Mouse (Mus musculus) right cerebral cortex, adult 2 months (tissue): ENCODE data around the gene Mkrn2.
A peak's percentile ranks its signal among the peaks of the same experiment; 100 is the strongest.

ENCODE experiments used
- DNase-seq, 2 experiments: peaks; one replicate each; pipeline ENCODE4 v3.0.0; 2021 to 2022; ENCODE audit warnings: low spot score in 2 of 2

Mkrn2 gene

GRCm38 (mm10) chr6:115601715-115602523, at the start of gene Mkrn2:
Gene Mkrn2, plus strand, starts transcription at chr6:115601902.
- DNase-seq: peak; percentile 70 to 84

GRCm38 (mm10) chr6:115555485-115555884, 46.2 kb upstream of the Mkrn2 start:
- no peak for DNase-seq

DNA sequence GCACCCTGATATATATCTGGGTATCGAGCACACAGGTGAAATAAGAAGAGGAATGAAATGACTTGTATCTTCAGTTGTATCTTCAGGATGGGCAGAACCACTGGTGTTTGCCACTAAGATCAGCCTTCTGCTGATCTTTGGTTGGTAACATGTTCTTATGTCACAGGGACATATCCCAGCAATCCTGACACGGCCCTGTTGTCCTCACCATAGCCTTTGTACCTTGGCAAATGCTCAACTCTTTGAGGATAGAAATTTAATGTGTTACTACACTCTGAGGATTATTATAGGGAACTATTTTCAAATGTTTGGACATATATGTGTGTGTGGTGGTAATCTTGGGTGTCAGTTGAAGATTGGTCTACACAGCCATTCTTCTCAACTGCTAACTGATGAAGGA, 43.5 kb upstream of the Mkrn2 start:
- DNase-seq: no peak

DNA sequence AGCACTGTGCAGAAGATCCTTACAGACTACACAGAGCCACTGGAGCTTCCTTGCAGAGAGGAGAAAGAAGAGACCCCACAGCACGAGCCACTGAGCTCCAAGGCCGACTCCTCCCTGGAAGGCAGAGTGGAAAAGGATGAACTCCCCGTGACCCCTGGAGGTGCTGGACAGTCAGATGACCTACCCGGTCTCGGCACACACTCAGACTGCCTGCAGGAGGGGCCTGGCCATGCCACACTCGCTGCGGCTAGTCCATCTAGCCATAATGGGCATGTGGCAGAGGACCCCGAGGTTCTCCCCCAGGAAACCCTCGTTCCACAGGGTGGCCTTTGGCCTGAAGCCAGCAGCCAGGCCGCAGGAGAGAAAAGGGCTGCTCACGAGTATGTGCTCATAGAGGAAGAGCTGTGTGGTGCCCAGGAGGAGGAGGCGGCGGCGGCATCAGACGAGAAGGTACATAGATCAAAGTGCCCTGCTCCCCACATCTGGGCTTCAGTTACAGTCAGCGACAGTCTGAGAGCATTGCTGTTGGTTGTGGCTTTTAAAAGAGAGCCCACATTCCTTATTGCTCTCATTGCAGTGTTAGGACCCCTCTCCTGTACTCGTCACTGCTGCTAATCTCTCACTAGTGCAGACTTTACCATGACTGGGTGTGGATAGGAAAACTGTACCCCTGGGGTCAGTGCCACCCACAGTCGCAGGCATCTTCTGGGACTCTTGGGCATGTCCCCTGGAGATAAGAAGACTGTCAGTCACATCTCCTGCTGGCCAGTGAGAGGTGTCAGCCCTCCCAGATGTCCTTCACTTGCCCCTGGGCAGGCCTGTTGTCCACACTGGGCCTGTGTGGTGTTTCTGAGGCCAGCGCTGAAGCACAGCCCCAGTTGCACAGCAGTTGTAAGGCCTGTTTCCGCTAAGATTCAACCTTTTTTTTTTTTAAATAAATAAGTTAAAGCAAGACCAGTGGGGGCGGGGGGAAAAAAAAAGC, 41.8 kb upstream of the Mkrn2 start:
- DNase-seq: no peak

- no peak for DNase-seq
These were observed 36.1 kb upstream of the Mkrn2 start for GRCm38 (mm10) chr6:115565479-115566045.

GRCm38 (mm10) chr6:115574171-115574570, 27.5 kb upstream of the Mkrn2 start:
- no peak for DNase-seq

- no peak for DNase-seq
These were observed 24.3 kb upstream of the Mkrn2 start for GRCm38 (mm10) chr6:115577407-115577806.

DNA sequence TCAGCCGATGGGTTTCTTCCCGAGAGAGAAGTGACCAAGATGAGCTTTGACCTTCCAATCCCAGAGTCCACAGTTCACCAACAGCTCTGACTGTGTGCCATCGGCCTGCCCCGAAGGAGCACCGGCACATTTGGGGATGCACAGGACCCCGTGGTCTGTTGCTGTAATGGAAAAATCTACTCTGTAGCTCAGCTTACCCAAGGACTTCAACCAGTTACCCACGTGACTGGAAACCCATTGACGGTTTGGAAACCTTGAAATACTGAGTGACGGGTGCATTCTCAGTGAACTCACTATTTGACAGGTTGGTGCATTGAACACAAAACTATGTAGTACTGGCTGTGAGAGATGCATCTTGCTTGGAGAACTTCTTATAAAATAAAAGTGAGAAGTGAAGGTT, 23.8 kb upstream of the Mkrn2 start:
- no peak for DNase-seq

- no peak for DNase-seq
These were observed 20.9 kb upstream of the Mkrn2 start for GRCm38 (mm10) chr6:115580810-115581209.

- no peak for DNase-seq
These were observed 19.2 kb upstream of the Mkrn2 start for GRCm38 (mm10) chr6:115582328-115583115.

GRCm38 (mm10) chr6:115583430-115584125, 18.1 kb upstream of the Mkrn2 start:
- DNase-seq: no peak

GRCm38 (mm10) chr6:115584176-115584575, 17.5 kb upstream of the Mkrn2 start:
- DNase-seq: no peak

DNA sequence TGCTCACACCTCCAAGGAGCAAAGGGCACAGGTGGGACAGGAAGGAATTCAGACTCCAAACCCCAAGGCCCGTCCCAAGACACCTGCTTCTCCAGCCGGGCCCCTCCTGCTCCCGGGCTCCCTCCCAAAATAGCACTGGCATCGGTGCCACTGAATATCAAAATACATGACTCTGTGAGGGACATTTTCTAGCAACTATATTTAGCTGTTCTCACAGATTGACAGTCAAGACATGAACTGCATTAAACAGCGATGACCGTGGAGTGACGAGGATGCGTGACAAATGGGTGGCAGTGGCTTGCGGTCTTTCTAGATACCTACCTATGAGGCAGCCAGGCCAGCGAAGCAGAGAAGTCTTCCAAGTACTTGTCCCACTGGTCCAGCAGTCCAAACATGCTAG, 15.4 kb upstream of the Mkrn2 start:
- DNase-seq: no peak

- DNase-seq: no peak
These were observed 9.9 kb upstream of the Mkrn2 start for GRCm38 (mm10) chr6:115591692-115592359.

DNA sequence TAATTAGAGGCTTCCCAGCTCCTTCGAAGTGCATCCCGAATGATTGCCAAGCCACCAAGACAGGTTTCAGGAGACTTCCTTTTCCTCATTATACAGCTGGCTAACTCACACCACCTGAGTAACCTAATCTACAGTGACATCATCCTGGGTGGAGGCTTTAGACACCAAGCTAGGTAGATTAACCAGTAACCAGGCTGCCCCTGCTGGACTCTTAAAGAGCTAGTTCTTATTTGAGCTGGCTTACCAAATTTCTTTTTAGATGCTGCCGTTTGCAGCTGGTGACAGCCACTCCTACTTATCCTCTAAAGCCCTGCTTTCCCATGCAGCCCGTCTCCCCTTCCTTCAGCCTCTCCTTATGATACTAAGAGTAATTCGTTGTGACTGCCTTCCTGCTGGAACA, 9.2 kb upstream of the Mkrn2 start, which contains the start of gene Mkrn2os:
Gene Mkrn2os (minus strand): TSS at position 119 of the 400 bp plus-strand sequence.
- no peak for DNase-seq

DNA sequence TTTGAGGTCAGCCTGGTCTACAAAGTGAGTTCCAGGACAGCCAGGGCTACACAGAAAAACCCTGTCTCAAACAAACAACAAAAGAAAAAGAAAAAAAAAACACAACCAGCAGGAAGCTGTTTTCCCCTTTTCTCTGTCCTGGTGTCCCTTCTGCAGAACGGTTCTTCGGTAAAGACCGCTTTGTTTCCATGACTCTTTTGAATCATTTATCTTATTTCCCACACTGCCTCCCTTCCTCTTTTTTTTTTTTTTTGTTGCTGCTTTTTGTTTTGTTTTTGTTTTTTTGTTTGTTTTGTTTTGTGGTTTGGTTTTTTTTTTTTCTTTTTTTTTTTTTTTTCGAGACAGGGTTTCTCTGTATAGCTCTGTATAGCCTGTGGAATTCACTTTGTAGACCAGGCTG, 8.4 kb upstream of the Mkrn2 start:
- DNase-seq: no peak

- no peak for DNase-seq
These were observed 7.2 kb upstream of the Mkrn2 start for GRCm38 (mm10) chr6:115594463-115594862.

DNA sequence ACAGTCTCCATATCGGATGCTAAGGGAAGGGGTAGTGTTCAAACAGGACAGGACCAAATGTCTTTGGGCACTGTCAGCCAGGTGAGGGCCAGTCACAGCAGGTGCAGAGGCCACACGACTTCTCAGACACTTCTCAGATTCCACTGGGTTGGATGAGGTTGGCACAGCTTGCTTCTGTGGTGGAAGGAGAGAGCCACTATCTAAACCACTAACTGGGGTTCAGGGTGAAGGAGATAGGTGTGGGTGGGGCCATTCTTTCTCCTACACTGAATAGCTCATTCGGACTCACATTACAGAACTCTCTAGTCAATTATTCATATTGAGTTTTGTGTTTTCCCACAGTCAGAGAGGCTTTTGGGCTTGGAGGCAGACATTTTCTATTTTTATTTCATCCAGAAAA, 6.0 kb upstream of the Mkrn2 start:
- no peak for DNase-seq

DNA sequence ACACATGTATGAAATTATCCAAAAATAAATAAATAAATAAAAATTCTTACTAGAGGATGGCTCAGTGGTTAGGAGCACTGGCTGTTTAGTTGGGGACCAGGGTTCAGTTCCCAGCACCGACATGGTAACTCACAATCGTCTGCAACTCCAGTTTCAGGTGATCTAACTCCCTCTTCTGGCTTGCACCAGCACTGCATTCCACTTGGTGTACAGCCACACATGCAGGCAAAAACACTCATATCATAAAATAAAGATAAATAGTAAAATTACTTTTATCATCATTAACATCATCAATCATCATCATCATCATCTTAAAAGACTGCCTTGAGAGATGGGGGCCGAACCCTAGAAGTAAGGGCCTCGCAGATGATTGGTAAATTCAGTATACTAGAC, 384 bp upstream of the Mkrn2 start:
- no peak for DNase-seq

DNA sequence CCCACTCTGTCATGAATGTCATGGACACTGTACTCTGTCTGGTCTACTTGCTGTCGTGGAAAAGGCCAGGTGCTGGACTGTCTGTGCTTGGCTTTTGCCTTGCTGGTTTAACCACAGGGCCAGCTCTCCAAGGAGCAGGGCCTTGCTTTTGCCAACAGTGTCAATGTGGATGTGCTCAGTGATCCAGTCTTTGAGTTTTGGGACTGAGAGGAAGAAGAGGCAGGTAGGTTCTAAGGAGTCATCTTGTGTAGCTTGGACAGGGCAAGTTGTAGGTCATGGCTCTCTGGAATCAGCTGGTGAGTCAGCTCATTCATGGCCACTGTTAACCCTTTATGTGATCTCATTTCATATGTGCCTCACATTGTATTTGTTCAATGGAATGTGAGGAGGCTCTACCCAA, 4.8 kb downstream of the Mkrn2 start:
- DNase-seq: no peak
